Mouse (Mus musculus): ENCODE measurements at regions not wholly inside any gene's neighbourhood (a gene's known extent, or its start where the extent isn't known, plus 50 kb on each side); places are given as distances from the start of the nearest gene placed in this dataset.

GRCm38 (mm10) chr4:54812740-54813634 lies 131.9 kb upstream of the Zfp462 start:
- DNase-seq (ENCODE audit: low spot score), result no peak

DNA sequence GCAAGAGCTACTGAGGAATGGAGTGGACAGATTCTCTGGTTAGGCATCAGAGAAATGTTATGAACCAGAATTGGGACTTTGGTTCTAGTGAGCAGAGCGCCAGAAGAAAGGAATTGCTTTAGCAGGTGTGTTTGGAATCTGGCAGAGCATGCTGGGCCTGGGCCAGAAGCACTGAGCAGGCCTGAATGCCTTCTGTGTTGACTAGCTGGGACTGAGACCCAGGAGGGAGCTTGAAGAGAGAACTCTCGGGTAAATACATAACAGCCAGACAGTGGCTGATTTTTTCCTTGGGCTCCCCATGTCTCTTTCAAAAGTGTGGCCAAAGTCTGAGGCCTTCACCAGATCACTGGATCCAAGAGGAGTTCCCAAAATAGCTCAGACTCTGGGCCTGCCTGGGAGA lies 107.5 kb upstream of the Zfp462 start:
- no peak for DNase-seq (ENCODE audit: low spot score)

- DNase-seq (ENCODE audit: low spot score), result no peak
Observed at GRCm38 (mm10) chr4:54838111-54838510, 106.7 kb upstream of the Zfp462 start.

DNA sequence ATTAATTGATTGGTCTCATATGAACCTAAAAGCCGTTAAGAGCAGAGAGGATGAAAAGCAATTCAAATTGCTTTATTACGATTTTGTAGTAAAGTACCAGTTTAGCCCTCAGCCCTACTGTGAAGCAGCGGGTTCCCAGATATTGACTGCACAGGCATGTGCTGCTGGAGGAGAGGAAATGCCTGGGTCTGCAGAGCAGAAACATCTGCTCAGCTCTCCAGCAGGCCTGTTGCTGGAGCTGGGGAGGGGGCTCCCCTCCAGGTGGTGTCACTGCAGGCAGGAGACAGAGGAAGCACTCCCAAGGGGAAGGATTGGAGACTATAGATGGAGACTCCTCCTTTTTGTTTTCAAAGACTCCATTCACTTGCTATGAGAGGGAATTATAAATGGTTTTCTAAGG lies 106.1 kb upstream of the Zfp462 start:
- no peak for DNase-seq (ENCODE audit: low spot score)

DNA sequence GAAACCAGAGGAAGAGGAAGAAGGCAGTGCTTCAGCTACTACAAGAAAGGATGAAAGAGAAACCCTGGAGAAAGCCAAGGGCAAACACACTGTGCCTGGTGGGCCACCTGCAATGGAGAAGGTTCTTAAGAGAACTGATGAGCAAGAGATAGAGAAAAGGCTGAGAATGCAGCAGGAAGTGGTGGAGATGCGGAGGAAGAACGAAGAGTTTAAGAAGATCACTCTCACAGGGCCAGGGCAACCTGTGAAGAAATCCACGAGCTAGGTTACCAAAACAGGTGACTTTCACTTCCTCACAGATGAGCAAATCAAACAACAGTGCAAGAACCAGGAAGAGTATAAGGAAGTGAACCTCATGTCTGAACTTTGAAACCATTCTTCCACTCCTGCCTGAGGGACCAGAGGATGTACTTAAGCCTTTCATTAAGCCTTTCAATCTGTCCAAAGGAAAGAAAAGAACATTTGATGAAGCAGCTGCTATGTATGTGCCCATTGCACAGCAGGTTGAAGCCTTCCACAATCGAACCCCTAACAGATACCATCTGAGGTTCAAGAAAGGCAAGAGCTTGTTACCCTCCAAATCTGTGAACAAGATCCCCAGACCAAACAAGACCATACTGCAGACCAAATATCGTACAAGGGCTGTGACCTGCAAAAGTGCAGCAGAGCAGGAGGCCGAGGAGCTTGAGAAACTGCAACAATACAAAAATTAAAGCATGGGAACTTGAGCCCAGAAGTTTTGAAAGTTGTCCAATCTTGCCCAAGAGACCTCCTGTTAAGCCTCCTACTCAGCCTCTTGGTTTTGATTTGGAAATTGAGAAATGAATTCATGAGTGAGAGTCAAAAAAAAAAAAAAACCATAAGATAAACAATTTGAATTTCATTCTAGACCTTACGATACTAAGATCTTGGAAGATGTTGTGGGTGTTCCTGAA lies 91.6 kb upstream of the Zfp462 start:
- DNase-seq (ENCODE audit: low spot score), result no peak

GRCm38 (mm10) chr4:54858604-54859003 lies 86.2 kb upstream of the Zfp462 start:
- no peak for DNase-seq (ENCODE audit: low spot score)

GRCm38 (mm10) chr4:54866062-54866461 lies 78.8 kb upstream of the Zfp462 start:
- DNase-seq (ENCODE audit: low spot score), result no peak

GRCm38 (mm10) chr4:54874136-54874827 lies 70.6 kb upstream of the Zfp462 start:
- DNase-seq (ENCODE audit: low spot score), result no peak

- no peak for DNase-seq (ENCODE audit: low spot score)
Observed at GRCm38 (mm10) chr4:54875506-54875905, 69.3 kb upstream of the Zfp462 start.

DNA sequence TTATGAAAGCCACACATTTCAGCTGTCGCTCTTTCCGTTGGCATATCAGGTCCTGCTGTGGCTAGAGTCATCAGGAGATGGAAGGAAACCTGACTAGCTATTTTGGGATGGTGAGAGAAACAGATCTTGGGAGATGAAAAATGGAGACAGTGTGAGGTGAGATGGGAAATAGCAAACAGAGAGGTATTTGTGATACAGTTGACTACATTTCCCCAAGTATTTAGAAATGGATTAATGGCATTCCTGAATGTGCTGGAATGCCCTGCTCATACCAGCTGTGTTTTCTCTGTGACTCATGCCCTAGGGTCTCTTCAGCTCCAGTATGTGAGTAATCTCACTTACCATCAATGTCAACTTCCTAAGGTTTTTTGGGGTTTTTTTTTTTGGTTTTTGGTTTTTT lies 67.5 kb upstream of the Zfp462 start:
- DNase-seq (ENCODE audit: low spot score), result no peak

DNA sequence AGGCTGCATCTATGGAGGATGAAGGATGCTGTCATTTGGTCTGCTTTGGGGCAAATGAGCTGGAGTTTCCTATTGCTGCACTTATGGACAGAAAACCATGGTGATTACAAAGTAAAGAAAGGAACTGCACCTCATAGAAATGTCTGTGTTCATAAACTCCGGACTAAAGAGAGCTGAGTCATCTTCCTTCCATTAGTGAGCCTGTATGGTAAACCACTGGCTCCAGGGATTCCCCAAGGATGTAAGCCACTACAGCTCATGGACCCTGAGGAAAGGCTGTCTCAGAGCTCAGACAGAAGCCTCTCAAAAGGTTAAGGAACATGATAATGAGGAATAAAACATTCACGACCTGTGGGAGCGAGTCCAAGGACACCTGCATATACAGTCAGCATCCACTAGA lies 66.3 kb upstream of the Zfp462 start:
- DNase-seq (ENCODE audit: low spot score), result no peak

- DNase-seq (ENCODE audit: low spot score), result no peak
Observed at GRCm38 (mm10) chr4:54893288-54893687, 51.6 kb upstream of the Zfp462 start.

Data from ovary, postnatal 14 days (tissue).